Mouse (Mus musculus): ENCODE measurements around the gene Galnt18. TPM values are rescaled to one million over a fixed set of nuclear protein-coding genes. Genes with fewer than 3 reads are reported as not detected.

The Galnt18 gene
- polyA plus RNA-seq, 1 experiment from 2014 or later = 4.5 TPM

- Histone ChIP-seq H3K36me3 (ENCODE audit: control insufficient read depth, insufficient read depth, low read length) (no peaks in the 10 kb centered on the region), H3K4me2 (ENCODE audit: low read depth, low read length, severe bottlenecking) (no peak overlapping the region), H3K9me3 (ENCODE audit: control insufficient read depth, low read length) (no peaks in the 10 kb centered on the region), H3K27me3 (ENCODE audit: control insufficient read depth, insufficient read depth, low read length) (no peaks in the 10 kb centered on the region), H3K4me3 (ENCODE audit: low read depth, low read length) (no peak overlapping the region), H3K9ac (ENCODE audit: low read length) (no peak overlapping the region), H3K4me1 (replicated peaks; ENCODE audit: control insufficient read depth, insufficient read depth, low read length) (peaks cover 6% of the 10 kb centered on the region), H3K27ac (ENCODE audit: low read depth, low read length) (no peak overlapping the region)
- no peak for ATAC-seq (replicated peaks; ENCODE audit: low FRiP score)
- 81% methylated on average over 4 of the region's 4 CpGs for WGBS
- no peak for DNase-seq (ENCODE audit: low spot score)
Measured at GRCm38 (mm10) chr7:111601339-111602067, 178.3 kb downstream of the Galnt18 start.

GRCm38 (mm10) chr7:111600756-111601155 lies 179.0 kb downstream of the Galnt18 start:
- Histone ChIP-seq H3K9ac (ENCODE audit: low read length) (no peak overlapping the region), H3K9me3 (ENCODE audit: control insufficient read depth, low read length) (no peaks in the 10 kb centered on the region), H3K27ac (ENCODE audit: low read depth, low read length) (peak overlapping the region; percentile 39; the same call in 1 of the 2 replicates), H3K27me3 (ENCODE audit: control insufficient read depth, insufficient read depth, low read length) (no peaks in the 10 kb centered on the region), H3K4me3 (ENCODE audit: low read depth, low read length) (no peak overlapping the region), H3K4me1 (replicated peaks; ENCODE audit: control insufficient read depth, insufficient read depth, low read length) (peaks cover 6% of the 10 kb centered on the region), H3K4me2 (ENCODE audit: low read depth, low read length, severe bottlenecking) (no peak overlapping the region), H3K36me3 (ENCODE audit: control insufficient read depth, insufficient read depth, low read length) (no peaks in the 10 kb centered on the region)
- ATAC-seq (replicated peaks; ENCODE audit: low FRiP score) = peak; percentile 83
- peak; percentile 66 for DNase-seq (ENCODE audit: low spot score)
- WGBS = 26% methylated on average over 6 of the region's 6 CpGs

- no peak overlapping the region for H3K9ac ChIP-seq (ENCODE audit: low read length)
- no peak overlapping the region for H3K4me3 ChIP-seq (ENCODE audit: low read depth, low read length)
- no peaks in the 10 kb centered on the region for H3K36me3 ChIP-seq (ENCODE audit: control insufficient read depth, insufficient read depth, low read length)
- no peak overlapping the region for H3K27ac ChIP-seq (ENCODE audit: low read depth, low read length)
- no peaks in the 10 kb centered on the region for H3K4me1 ChIP-seq (replicated peaks; ENCODE audit: control insufficient read depth, insufficient read depth, low read length)
- H3K9me3 ChIP-seq (ENCODE audit: control insufficient read depth, low read length) = no peaks in the 10 kb centered on the region
- DNase-seq (ENCODE audit: low spot score) (no peak), ATAC-seq (replicated peaks; ENCODE audit: low FRiP score) (no peak)
- H3K4me2 ChIP-seq (ENCODE audit: low read depth, low read length, severe bottlenecking) = no peak overlapping the region
- WGBS = 89% methylated on average over 6 of the region's 6 CpGs
- H3K27me3 ChIP-seq (ENCODE audit: control insufficient read depth, insufficient read depth, low read length) = no peaks in the 10 kb centered on the region
Measured at GRCm38 (mm10) chr7:111593680-111594079, 186.1 kb downstream of the Galnt18 start.

- ATAC-seq (replicated peaks; ENCODE audit: low FRiP score) = no peak
- no peak overlapping the region for H3K9ac ChIP-seq (ENCODE audit: low read length)
- no peaks in the 10 kb centered on the region for H3K4me1 ChIP-seq (replicated peaks; ENCODE audit: control insufficient read depth, insufficient read depth, low read length)
- no peak overlapping the region for H3K4me2 ChIP-seq (ENCODE audit: low read depth, low read length, severe bottlenecking)
- no peak overlapping the region for H3K27ac ChIP-seq (ENCODE audit: low read depth, low read length)
- DNase-seq (ENCODE audit: low spot score) = no peak
- H3K27me3 ChIP-seq (ENCODE audit: control insufficient read depth, insufficient read depth, low read length) = no peaks in the 10 kb centered on the region
- WGBS = 85% methylated on average over 5 of the region's 5 CpGs
- no peaks in the 10 kb centered on the region for H3K9me3 ChIP-seq (ENCODE audit: control insufficient read depth, low read length)
- H3K36me3 ChIP-seq (ENCODE audit: control insufficient read depth, insufficient read depth, low read length) = no peaks in the 10 kb centered on the region
- no peak overlapping the region for H3K4me3 ChIP-seq (ENCODE audit: low read depth, low read length)
Measured at GRCm38 (mm10) chr7:111589506-111590125, 190.2 kb downstream of the Galnt18 start.

- no peak overlapping the region for H3K27ac ChIP-seq (ENCODE audit: low read depth, low read length)
- no peaks in the 10 kb centered on the region for H3K4me1 ChIP-seq (replicated peaks; ENCODE audit: control insufficient read depth, insufficient read depth, low read length)
- no peaks in the 10 kb centered on the region for H3K36me3 ChIP-seq (ENCODE audit: control insufficient read depth, insufficient read depth, low read length)
- H3K9ac ChIP-seq (ENCODE audit: low read length) = no peak overlapping the region
- DNase-seq (ENCODE audit: low spot score) (no peak), ATAC-seq (replicated peaks; ENCODE audit: low FRiP score) (no peak)
- WGBS = 66% methylated on average over 4 of the region's 4 CpGs
- H3K9me3 ChIP-seq (ENCODE audit: control insufficient read depth, low read length) = no peaks in the 10 kb centered on the region
- no peaks in the 10 kb centered on the region for H3K27me3 ChIP-seq (ENCODE audit: control insufficient read depth, insufficient read depth, low read length)
- H3K4me2 ChIP-seq (ENCODE audit: low read depth, low read length, severe bottlenecking) = no peak overlapping the region
- H3K4me3 ChIP-seq (ENCODE audit: low read depth, low read length) = no peak overlapping the region
Measured at GRCm38 (mm10) chr7:111588291-111588781, 191.4 kb downstream of the Galnt18 start.

GRCm38 (mm10) chr7:111580547-111580946 lies 199.2 kb downstream of the Galnt18 start:
- no peak overlapping the region for H3K4me3 ChIP-seq (ENCODE audit: low read depth, low read length)
- no peak overlapping the region for H3K27ac ChIP-seq (ENCODE audit: low read depth, low read length)
- WGBS = 60% methylated on average over 6 of the region's 6 CpGs
- no peak overlapping the region for H3K9ac ChIP-seq (ENCODE audit: low read length)
- no peaks in the 10 kb centered on the region for H3K9me3 ChIP-seq (ENCODE audit: control insufficient read depth, low read length)
- no peak for ATAC-seq (replicated peaks; ENCODE audit: low FRiP score)
- no peak for DNase-seq (ENCODE audit: low spot score)
- H3K36me3 ChIP-seq (ENCODE audit: control insufficient read depth, insufficient read depth, low read length) = no peaks in the 10 kb centered on the region
- H3K4me1 ChIP-seq (replicated peaks; ENCODE audit: control insufficient read depth, insufficient read depth, low read length) = no peaks in the 10 kb centered on the region
- no peak overlapping the region for H3K4me2 ChIP-seq (ENCODE audit: low read depth, low read length, severe bottlenecking)
- no peaks in the 10 kb centered on the region for H3K27me3 ChIP-seq (ENCODE audit: control insufficient read depth, insufficient read depth, low read length)

GRCm38 (mm10) chr7:111575096-111575495 lies 204.7 kb downstream of the Galnt18 start:
- H3K9me3 ChIP-seq (ENCODE audit: control insufficient read depth, low read length) = no peaks in the 10 kb centered on the region
- H3K4me2 ChIP-seq (ENCODE audit: low read depth, low read length, severe bottlenecking) = no peak overlapping the region
- DNase-seq (ENCODE audit: low spot score) (no peak), ATAC-seq (replicated peaks; ENCODE audit: low FRiP score) (no peak)
- no peak overlapping the region for H3K27ac ChIP-seq (ENCODE audit: low read depth, low read length)
- no peaks in the 10 kb centered on the region for H3K36me3 ChIP-seq (ENCODE audit: control insufficient read depth, insufficient read depth, low read length)
- H3K4me3 ChIP-seq (ENCODE audit: low read depth, low read length) = no peak overlapping the region
- H3K9ac ChIP-seq (ENCODE audit: low read length) = no peak overlapping the region
- 87% methylated on average over 2 of the region's 2 CpGs for WGBS
- no peaks in the 10 kb centered on the region for H3K4me1 ChIP-seq (replicated peaks; ENCODE audit: control insufficient read depth, insufficient read depth, low read length)
- H3K27me3 ChIP-seq (ENCODE audit: control insufficient read depth, insufficient read depth, low read length) = no peaks in the 10 kb centered on the region

- H3K9me3 ChIP-seq (ENCODE audit: control insufficient read depth, low read length) = no peaks in the 10 kb centered on the region
- H3K27me3 ChIP-seq (ENCODE audit: control insufficient read depth, insufficient read depth, low read length) = no peaks in the 10 kb centered on the region
- no peaks in the 10 kb centered on the region for H3K4me1 ChIP-seq (replicated peaks; ENCODE audit: control insufficient read depth, insufficient read depth, low read length)
- ATAC-seq (replicated peaks; ENCODE audit: low FRiP score) = no peak
- no peak overlapping the region for H3K27ac ChIP-seq (ENCODE audit: low read depth, low read length)
- no peak overlapping the region for H3K4me2 ChIP-seq (ENCODE audit: low read depth, low read length, severe bottlenecking)
- no peaks in the 10 kb centered on the region for H3K36me3 ChIP-seq (ENCODE audit: control insufficient read depth, insufficient read depth, low read length)
- WGBS = 90% methylated on average over 2 of the region's 2 CpGs
- DNase-seq (ENCODE audit: low spot score) = no peak
- H3K9ac ChIP-seq (ENCODE audit: low read length) = no peak overlapping the region
- no peak overlapping the region for H3K4me3 ChIP-seq (ENCODE audit: low read depth, low read length)
Measured at GRCm38 (mm10) chr7:111572336-111572735, 207.4 kb downstream of the Galnt18 start.

Data from forebrain, embryonic 11.5 days (tissue).